Mouse (Mus musculus) intestine, postnatal 0 days (tissue): ENCODE measurements around the gene Ifitm10. TPM values are rescaled to one million over a fixed set of nuclear protein-coding genes. Genes with fewer than 3 reads are reported as not detected.

Experiments used
- ATAC-seq: fragments of 200-750 bp; cut with Nextera tagmentation; 2 replicates; pipeline ENCODE4 v1.8.0; 2017; ENCODE audit warnings: mild to moderate bottlenecking, moderate TSS enrichment, moderate library complexity
- H3K27ac ChIP-seq: fragments of 300-500 bp; sonication (generic); 2 replicates; pipeline ENCODE4 v1.5.1; 2014; ENCODE audit warnings: mild to moderate bottlenecking, low read depth, low read length, moderate library complexity
- H3K27me3 ChIP-seq: fragments of 300-500 bp; sonication (generic); replicated peaks from 2 replicates; pipeline ENCODE4 v1.6.1; 2014; ENCODE audit warnings: low read length, mixed read lengths; ENCODE audit not compliant: control insufficient read depth, insufficient read depth
- H3K36me3 ChIP-seq: fragments of 300-500 bp; sonication (generic); 2 replicates; pipeline ENCODE4 v1.6.1; 2014; ENCODE audit warnings: mild to moderate bottlenecking, moderate library complexity; ENCODE audit not compliant: control insufficient read depth, insufficient read depth
- H3K4me1 ChIP-seq: fragments of 300-500 bp; sonication (generic); replicated peaks from 2 replicates; pipeline ENCODE4 v1.6.1; 2014; ENCODE audit warnings: antibody characterized with exemption, low read length, mixed read lengths; ENCODE audit not compliant: control insufficient read depth, insufficient read depth
- H3K4me2 ChIP-seq: fragments of 300-500 bp; sonication (generic); replicated peaks from 2 replicates; pipeline ENCODE4 v1.6.1; 2014; ENCODE audit warnings: low read depth, mild to moderate bottlenecking, moderate library complexity
- H3K4me3 ChIP-seq: fragments of 300-500 bp; sonication (generic); 2 replicates; pipeline ENCODE4 v1.5.1; 2014; ENCODE audit warnings: low read depth, low read length
- H3K9ac ChIP-seq: fragments of 300-500 bp; sonication (generic); 2 replicates; pipeline ENCODE4 v1.6.1; 2014; ENCODE audit warnings: mild to moderate bottlenecking, low read depth, low read length
- H3K9me3 ChIP-seq: fragments of 300-500 bp; sonication (generic); 2 replicates; pipeline ENCODE4 v1.6.1; 2016; ENCODE audit warnings: mixed run types; ENCODE audit not compliant: control insufficient read depth
- CTCF ChIP-seq: sonication (generic); IDR thresholded peaks from 2 replicates; pipeline ENCODE4 v1.5.1; 2016; ENCODE audit warnings: low read depth, mild to moderate bottlenecking, control low read depth, antibody characterized with exemption, moderate library complexity
- WGBS: fragments of 180-500 bp; shearing (Covaris S2); extraction: QIAGEN DNeasy Blood & Tissue Kit; methylation state at CpG from one replicate; pipeline ENCODE4 v1.1.7; 2014; 5-methylcytosine and 5-hydroxymethylcytosine counted together
- polyA plus RNA-seq: library from polyadenylated mRNA; unstranded; fragments of >200 nt; fragmentation: Nextera tagmentation; extraction: Ambion mirVana; gene quantifications from 2 replicates; pipeline ENCODE4 v1.2.1, GENCODE M21; 2015

The Ifitm10 gene
- polyA plus RNA-seq, 1 experiment from 2014 or later: 1.6 TPM

GRCm38 (mm10) chr7:142400750-142401142 lies 27.2 kb upstream of the Ifitm10 start:
- no peak overlapping the region for H3K9ac ChIP-seq
- no peaks in the 10 kb centered on the region for H3K27me3 ChIP-seq
- no peak overlapping the region for H3K27ac ChIP-seq
- no peak overlapping the region for H3K4me2 ChIP-seq
- ATAC-seq: no peak
- no peaks in the 10 kb centered on the region for H3K4me1 ChIP-seq
- no peak for TF ChIP-seq CTCF
- H3K9me3 ChIP-seq: no peaks in the 10 kb centered on the region
- H3K4me3 ChIP-seq: no peak overlapping the region
- WGBS: 56% methylated on average over 7 of the region's 7 CpGs
- no peaks in the 10 kb centered on the region for H3K36me3 ChIP-seq

- no peaks in the 10 kb centered on the region for H3K4me1 ChIP-seq
- H3K27me3 ChIP-seq: no peaks in the 10 kb centered on the region
- no peak for ATAC-seq
- no peaks in the 10 kb centered on the region for H3K9me3 ChIP-seq
- no peak overlapping the region for H3K4me3 ChIP-seq
- H3K36me3 ChIP-seq: no peaks in the 10 kb centered on the region
- no peak overlapping the region for H3K4me2 ChIP-seq
- no peak for TF ChIP-seq CTCF
- no peak overlapping the region for H3K27ac ChIP-seq
- H3K9ac ChIP-seq: no peak overlapping the region
- 66% methylated on average over 7 of the region's 7 CpGs for WGBS
Observed at GRCm38 (mm10) chr7:142400112-142400749, 26.7 kb upstream of the Ifitm10 start.

- no peak overlapping the region for H3K4me3 ChIP-seq
- WGBS: 73% methylated on average over 1 of the region's 1 CpGs
- H3K4me2 ChIP-seq: no peak overlapping the region
- H3K4me1 ChIP-seq: no peaks in the 10 kb centered on the region
- H3K27ac ChIP-seq: no peak overlapping the region
- no peaks in the 10 kb centered on the region for H3K27me3 ChIP-seq
- no peaks in the 10 kb centered on the region for H3K9me3 ChIP-seq
- H3K9ac ChIP-seq: no peak overlapping the region
- no peaks in the 10 kb centered on the region for H3K36me3 ChIP-seq
- TF ChIP-seq CTCF: no peak
- no peak for ATAC-seq
Observed at GRCm38 (mm10) chr7:142399250-142399649, 25.7 kb upstream of the Ifitm10 start.

GRCm38 (mm10) chr7:142398052-142398451 lies 24.5 kb upstream of the Ifitm10 start:
- ATAC-seq: no peak
- Histone ChIP-seq H3K36me3 (no peaks in the 10 kb centered on the region), H3K4me2 (no peak overlapping the region), H3K9ac (no peak overlapping the region), H3K27ac (no peak overlapping the region), H3K4me1 (no peaks in the 10 kb centered on the region), H3K27me3 (no peaks in the 10 kb centered on the region), H3K4me3 (no peak overlapping the region), H3K9me3 (no peaks in the 10 kb centered on the region)
- no peak for TF ChIP-seq CTCF
- WGBS: 47% methylated on average over 2 of the region's 2 CpGs

GRCm38 (mm10) chr7:142396611-142397010 lies 23.1 kb upstream of the Ifitm10 start:
- 100% methylated on average over 1 of the region's 1 CpGs for WGBS
- no peaks in the 10 kb centered on the region for H3K9me3 ChIP-seq
- no peak overlapping the region for H3K4me3 ChIP-seq
- no peaks in the 10 kb centered on the region for H3K27me3 ChIP-seq
- H3K27ac ChIP-seq: no peak overlapping the region
- no peaks in the 10 kb centered on the region for H3K36me3 ChIP-seq
- TF ChIP-seq CTCF: no peak
- no peak for ATAC-seq
- H3K4me2 ChIP-seq: no peak overlapping the region
- no peak overlapping the region for H3K9ac ChIP-seq
- H3K4me1 ChIP-seq: no peaks in the 10 kb centered on the region

GRCm38 (mm10) chr7:142395472-142395871 lies 21.9 kb upstream of the Ifitm10 start:
- no peaks in the 10 kb centered on the region for H3K9me3 ChIP-seq
- H3K4me3 ChIP-seq: no peak overlapping the region
- H3K4me2 ChIP-seq: no peak overlapping the region
- H3K27me3 ChIP-seq: no peaks in the 10 kb centered on the region
- no peak for ATAC-seq
- H3K4me1 ChIP-seq: no peaks in the 10 kb centered on the region
- no peak for TF ChIP-seq CTCF
- no peak overlapping the region for H3K27ac ChIP-seq
- 82% methylated on average over 4 of the region's 4 CpGs for WGBS
- no peaks in the 10 kb centered on the region for H3K36me3 ChIP-seq
- no peak overlapping the region for H3K9ac ChIP-seq
